Mouse (Mus musculus) frontal cortex, postnatal 36 days (tissue): Measurements from ENCODE around the gene Mrps30.
"Not testable (repeated sequence)": the region's sequence is repeated elsewhere in the genome, so short reads cannot be mapped to it uniquely, and the experiment has no call there.

ENCODE experiments used
- DNase-seq, 2 experiments: peaks; one replicate each; pipeline ENCODE4 v3.0.0; 2022; ENCODE audit warnings: low spot score in 2 of 2

Gene Mrps30

DNA sequence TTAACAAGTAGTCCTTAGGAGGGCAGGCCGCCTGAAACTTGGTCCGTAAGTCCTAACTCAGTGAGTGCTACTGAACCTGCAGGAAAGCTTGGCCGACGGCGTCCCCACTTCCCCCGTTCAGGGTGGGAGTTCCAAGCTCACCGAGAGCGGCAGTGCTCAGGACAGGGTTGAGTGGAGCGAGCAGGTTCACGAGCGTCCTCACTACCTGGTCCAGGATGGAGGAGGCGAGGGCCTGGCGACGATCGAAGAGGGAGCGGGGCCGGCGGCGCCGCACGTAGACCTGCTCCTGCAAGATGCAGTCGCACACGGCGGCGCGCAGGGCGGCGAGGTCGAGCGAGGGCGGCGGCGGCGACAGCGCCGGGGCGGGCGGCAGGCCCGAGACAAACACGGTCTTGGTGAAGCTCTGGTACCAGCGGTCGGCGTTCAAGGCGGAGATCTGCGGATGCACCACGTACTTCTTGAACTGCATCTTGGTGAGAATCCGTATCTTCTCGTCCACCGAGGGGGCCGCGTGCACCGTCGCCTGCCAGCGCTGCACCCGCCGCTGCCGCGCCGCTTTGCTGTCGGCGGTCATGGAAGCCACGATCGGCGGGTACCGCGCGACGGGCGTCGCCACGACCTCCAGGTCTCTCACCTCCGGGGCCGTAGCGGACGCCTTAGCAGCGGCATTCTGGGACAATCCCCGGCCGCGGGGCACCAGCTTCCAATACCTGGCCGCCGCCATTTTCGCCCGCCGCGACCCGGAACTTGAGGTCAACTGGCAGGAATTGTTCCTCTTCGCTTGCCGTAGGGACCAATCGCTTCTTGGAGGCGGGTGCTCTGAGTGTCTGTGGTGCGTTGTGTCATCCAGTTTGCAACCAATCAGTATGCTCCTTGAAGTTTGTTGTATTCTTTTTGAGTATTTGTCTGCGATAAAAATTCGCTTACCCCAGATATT is at the start of gene Mrps30, which contains the start of gene B430218F22Rik:
Gene Mrps30, minus strand, starts transcription at position 742 of the 937 bp plus-strand sequence.
Gene B430218F22Rik, plus strand, starts transcription at position 120 of the 937 bp plus-strand sequence.
- DNase-seq = peak; percentile 95 to 96

DNA sequence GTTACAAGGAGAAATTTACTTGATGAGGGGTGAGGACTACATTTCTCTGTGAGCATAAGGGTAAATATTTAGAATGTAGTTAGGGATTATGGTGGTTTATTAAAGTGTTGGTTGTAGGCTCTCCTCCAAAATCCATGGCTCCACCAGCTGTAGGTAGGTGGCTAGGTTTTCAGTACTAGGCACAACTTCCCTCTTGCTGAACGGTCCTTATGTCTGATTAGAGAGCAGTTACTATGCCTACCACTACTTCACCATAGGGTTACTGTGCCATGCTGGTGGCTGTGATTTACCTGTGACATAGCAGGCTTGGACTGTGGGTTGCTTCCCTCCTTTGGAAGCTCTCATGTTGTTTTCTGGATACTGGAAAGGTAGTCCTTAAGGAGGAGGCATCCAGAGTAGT is 33.8 kb upstream of the Mrps30 start:
- no peak for DNase-seq

DNA sequence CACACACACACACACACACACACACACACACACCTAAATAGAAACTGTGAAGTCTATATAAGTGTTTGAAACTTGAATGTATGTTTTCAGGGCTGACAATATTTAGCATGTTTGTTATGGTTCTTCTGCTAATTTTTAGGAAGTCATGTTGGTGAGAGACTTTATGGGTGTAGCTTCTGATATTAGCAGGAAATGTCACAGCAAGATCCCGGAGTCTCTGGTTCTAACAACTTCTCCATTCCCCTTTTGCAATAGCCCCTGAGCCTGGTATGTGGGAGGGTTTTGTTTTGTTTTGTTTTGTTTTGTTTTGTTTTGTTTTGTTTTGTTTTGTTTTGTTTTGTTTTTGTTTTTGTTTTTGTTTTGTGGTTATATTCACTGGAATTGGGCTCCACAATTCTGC is 33.4 kb upstream of the Mrps30 start:
- no peak for DNase-seq

DNA sequence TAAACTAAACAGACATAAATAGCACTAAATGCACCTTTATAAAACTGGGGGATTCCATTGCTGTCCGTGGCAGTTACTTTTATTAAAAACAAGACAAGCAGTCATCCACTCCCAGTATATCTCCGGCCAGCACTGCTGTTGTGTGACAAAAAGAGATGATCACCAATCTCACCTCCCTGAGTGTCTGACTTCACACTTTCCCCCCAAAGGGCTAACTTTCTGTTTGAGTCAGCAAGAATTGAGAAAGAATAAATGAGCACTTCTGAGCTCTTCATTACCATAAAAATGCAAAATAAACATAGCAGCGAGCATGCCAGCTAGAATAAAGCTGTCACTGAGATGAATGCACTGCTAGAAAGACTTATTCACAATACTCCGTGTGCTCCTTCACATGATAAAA is 31.1 kb upstream of the Mrps30 start:
- DNase-seq = no peak

DNA sequence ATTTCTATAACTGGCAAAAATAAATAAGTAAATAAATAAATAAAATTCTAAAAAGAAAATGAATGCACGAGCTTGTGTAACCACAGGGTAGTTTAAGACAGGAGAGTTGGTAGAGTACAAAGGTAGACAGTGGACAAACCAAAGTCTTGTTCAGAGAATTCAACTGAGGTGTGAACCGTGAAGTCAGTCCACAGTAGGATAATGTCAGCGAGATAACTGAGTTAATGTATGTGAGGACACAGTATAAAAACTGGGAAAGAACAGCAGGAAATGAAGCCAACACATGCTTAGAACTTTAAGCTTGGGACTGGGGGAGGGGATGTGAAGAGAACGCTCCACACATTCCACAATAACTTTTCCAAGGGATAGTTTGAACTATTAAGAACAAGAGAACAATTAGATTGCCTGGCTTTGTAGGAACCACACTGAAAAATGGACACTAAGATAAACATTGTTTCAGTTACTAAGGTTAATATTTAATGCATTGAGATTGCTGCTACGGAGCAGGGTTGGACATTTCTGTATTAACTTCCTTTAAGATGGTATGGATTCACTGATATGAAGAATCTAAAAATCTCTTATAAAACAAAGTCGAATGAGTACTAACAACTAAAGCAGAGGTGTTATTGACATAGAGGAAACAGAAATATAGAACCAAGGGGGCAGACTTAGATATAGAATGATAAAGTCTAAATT is 24.4 kb upstream of the Mrps30 start:
- no peak for DNase-seq

DNA sequence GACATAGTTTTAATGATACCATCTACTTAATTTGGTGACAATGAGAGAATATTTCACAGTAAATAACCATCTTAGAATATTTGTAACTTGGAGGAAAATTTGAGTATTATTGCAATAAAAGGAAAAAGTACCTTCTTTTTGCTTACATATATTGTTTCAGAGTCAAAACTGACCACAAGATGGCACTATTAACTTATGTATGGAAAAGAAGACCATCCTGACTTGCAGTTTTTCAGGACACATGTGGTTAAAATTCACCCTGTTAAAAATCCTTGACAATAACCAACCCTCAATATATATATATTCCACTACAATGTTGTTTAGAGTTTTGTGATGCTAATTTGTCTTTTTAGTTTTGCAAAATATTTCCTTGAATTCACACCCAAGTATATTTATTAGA is 16.5 kb upstream of the Mrps30 start:
- no peak for DNase-seq

DNA sequence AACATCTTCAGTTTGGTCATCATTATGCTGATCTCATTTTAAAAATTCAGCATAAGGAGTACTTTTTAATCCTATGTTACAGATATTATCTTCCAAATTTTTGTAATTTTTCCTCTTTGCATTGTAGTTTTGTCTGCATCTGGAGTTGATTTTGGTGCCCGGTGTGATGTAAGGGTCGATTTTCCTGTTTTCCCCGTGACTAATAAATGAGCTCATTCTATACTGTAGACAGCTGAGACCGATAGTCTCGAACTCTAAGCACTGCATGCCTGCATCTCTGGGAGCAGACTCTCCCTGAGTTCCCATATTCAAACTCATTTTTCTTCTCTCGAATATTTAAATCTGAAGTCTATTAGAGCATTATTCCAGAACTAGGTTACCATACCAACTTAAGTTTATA is 13.3 kb upstream of the Mrps30 start:
- DNase-seq = no peak

DNA sequence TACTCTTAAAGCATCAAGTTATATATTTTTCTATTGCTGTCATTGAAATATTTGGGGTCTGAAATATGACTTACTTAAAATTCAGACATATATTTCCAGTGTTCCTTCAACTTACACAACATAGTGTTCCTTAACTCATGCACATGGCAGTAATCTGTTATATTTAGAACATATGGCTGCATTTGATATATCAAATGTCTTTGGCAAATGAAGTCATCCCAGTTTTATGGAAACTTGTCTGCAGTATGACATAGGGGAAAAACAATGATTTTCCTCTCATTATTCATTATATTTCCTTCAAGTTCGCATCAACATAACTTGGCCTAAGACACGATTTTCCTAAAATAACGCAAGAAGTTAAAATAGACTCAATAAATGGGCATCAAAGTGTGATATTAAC is 8.8 kb upstream of the Mrps30 start:
- DNase-seq = no peak

DNA sequence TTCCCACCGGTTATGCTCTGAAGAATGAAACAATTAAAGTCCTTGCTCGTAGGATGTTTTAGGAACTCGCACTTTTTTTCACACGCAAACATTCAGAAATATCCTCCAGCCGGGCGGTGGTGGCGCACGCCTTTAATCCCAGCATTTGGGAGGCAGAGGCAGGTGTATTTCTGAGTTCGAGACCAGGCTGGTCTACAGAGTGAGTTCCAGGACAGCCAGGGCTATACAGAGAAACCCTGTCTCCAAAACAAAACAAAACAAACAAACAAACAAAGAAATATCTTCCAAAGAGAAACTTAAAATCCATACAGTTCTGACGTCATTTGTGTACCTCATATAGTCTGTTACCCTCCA is 373 bp upstream of the Mrps30 start:
- not testable (repeated sequence) for DNase-seq

DNA sequence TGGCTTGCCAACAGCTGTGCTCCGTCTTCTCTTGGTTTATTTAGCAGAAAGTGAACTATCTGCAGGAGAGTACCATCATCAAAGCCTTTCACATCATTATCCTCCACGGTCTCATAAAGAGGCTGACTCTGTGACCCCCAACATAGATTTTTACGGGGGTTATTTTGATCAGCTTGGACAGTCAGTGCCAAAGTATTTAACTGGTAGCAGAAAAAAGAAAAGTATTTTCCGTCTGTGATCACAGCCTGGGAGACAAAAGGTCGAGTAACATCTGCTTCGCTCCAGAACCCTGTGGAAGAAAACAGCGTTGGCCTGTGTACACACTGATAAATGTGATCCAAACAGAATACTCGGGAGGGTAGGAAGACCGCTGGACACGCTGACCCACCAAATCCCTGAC is 6.7 kb downstream of the Mrps30 start:
- DNase-seq = no peak

DNA sequence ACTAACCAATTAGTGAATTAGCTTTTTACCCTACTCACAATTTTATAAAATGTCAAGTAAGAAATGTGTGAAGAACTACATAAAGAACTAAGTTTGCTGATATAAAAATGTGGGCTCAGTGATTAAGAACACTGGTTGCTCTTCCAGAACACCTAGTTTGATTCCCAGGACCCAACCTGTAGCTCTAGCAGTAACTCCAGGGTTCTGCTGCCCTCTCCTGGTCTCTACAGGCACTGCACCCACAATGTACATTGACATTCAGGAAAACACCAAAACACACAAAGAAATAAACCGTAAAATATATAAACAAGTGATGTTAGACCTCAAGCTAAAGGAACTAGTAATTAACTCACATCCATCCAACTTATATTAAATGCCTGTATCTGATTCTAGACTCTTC is 7.9 kb downstream of the Mrps30 start:
- peak; percentile 54 to 78 for DNase-seq

DNA sequence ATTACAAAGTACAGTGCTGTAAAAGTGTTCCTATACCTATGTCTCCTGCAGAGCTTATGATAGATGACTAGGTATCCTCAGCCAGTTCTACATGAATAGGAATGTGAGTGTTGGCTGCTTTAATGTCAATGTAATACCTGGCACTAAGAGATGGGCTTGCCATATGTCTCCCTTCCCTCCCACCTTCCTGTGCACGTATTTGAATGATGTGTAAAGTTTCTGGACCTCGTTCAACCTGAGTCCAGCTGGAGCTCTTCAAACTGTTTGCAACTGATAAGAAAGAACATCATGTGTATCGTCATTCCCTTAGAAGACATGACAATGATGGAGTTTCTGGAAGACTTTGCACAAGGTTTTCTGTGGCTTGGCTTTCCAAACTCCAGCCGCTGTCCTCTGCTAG is 14.2 kb downstream of the Mrps30 start:
- DNase-seq = no peak

DNA sequence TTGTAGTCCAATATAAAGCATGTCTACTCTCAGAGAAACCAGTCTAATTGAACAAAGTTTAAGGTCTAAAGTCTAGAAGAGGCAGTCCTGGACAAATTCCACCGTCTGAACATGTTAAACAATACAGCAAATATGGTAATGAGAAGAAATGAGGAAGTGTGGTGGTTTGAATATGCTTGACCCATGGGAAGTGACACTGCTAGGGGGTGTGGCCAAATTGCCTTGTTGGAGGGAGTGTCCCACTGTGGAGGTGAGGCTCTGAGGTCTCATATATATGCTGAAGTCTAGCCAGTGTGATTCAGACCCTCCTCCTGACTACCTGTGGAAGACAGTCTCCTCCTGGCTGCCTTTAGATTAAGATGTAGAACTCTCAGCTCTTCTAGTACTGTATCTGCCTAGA is 21.3 kb downstream of the Mrps30 start:
- DNase-seq = no peak

DNA sequence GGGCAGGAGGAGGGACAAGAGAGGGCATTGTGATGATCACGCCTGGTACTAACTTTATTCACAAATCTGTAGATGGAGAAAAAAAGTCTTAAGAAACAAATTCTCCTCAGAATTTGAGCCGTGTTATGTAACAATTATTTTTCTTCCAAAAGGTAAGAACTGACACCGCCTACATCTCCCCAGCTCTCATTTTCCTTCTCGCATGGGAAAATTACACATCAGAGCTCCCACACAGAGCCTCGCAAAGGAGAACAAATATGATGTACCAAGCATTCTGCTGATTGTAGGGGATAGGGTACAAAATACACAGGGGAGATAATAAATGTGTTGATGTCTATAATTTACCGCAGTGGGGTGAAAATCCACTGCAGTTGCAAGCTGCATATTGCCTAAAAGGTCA is 23.7 kb downstream of the Mrps30 start:
- DNase-seq = peak; percentile 18 to 50

DNA sequence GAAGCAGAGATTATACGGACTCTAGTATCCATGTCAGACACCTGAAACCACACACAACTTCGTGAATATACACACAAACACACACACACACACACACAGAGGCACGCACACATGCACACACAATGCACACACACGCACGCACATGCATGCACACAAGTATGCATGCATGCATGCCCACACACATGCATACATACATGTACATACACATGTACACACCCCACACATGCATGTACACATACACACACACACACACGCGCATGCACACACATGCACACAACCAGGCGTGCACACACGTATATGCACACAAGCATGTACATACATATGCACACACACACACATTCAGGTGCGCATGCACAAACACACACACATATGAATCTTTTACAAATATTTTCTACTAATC is 36.2 kb downstream of the Mrps30 start:
- DNase-seq = no peak

DNA sequence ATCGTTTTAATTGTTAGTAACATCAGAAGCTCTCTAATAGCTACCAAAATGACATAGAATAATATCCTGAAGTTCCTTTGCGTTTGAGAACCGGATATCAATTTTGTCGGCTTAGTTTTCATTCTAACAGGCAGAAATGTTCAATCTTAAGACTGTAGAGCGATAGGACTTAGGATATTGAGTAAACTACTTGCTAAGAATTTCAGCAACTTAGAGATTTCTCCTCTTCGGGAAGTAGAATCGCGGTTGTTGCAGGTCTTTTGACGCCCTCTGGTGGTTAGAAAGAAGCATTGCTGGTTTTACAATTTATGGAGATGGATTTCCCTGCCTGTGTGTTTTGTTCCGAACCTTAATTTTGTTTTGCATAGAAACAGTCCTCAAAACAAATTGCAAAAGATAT is 36.8 kb downstream of the Mrps30 start:
- DNase-seq = no peak
